8 mouse cellular contexts compared by ENCODE assay signal in the genomic region with DNA sequence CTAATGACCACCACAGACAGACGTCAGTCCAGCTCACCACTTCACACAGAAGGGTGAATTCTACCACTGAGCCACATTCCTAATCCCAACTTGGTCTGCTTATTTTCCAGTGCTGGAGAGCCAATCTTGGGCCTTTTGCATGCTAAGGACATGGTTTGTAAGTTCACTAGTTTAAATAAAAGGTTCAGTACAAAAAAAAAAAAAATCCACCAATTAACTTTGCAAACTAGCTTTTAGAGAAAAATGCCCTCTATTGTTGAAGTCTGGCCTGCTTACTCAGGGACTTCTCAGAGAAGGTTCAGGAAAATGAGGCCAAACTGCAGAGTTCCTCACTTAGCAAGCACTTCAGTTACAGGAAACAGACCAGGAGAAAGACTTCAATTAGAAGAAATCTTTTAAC. TPM values are rescaled to one million over a fixed set of nuclear protein-coding genes. Genes with fewer than 3 reads are reported as not detected.
DNase-seq lines count a peak whose midpoint lies in the region; ATAC-seq and TF ChIP-seq lines count a peak whose summit lies in the region.

No protein-coding gene starts in this region.

- H3K36me3 ChIP-seq in heart, embryonic 12.5 days, result peaks cover 8% of the 10 kb centered on the region; the same call in 1 of the 2 replicates
- H3K36me3 ChIP-seq in CH12.LX (replicated peaks in 1 of 2; ENCODE audit: control insufficient read depth in 1 of 2, insufficient read depth in 1 of 2, low read length in 1 of 2), result peaks cover 0 to 21% of the 10 kb centered on the region in 2 experiments
- H3K36me3 ChIP-seq in forebrain, embryonic 13.5 days (ENCODE audit: poor library complexity, severe bottlenecking), result no peaks in the 10 kb centered on the region
- H3K36me3 ChIP-seq in liver, embryonic 15.5 days (replicated peaks), result no peaks in the 10 kb centered on the region

- peaks cover 14% of the 10 kb centered on the region for H3K79me2 ChIP-seq in CH12.LX (replicated peaks; ENCODE audit: control insufficient read depth, extremely low read depth, insufficient read depth, poor library complexity, severe bottlenecking)

- no peak for TF ChIP-seq CTCF in CH12.LX (conservative IDR thresholded peaks at IDR 0.05 in 1 of 2, IDR thresholded peaks at IDR 0.05 in 1 of 2; ENCODE audit: low read depth in 2 of 2, low read length in 2 of 2)

- H3K4me3 ChIP-seq in heart, embryonic 12.5 days, result peak overlapping the region; percentile 90
- H3K4me3 ChIP-seq in CH12.LX (replicated peaks in 1 of 3; ENCODE audit: low read depth in 2 of 3, low read length in 2 of 3, poor library complexity in 1 of 3), result peak overlapping the region; percentile 72 to 95 (median 81)
- H3K4me3 ChIP-seq in forebrain, embryonic 13.5 days, result peak overlapping the region; percentile 61; the same call in 1 of the 2 replicates
- peak overlapping the region; percentile 72 for H3K4me3 ChIP-seq in liver, embryonic 15.5 days (replicated peaks)

- no peak overlapping the region for H3K27ac ChIP-seq in heart, embryonic 12.5 days (ENCODE audit: poor library complexity, severe bottlenecking)
- H3K27ac ChIP-seq in CH12.LX (ENCODE audit: insufficient read depth, low read depth), result no peak overlapping the region
- no peak overlapping the region for H3K27ac ChIP-seq in forebrain, embryonic 13.5 days
- H3K27ac ChIP-seq in liver, embryonic 15.5 days (replicated peaks), result peak overlapping the region; percentile 80

- no peak for TF ChIP-seq POLR2A in CH12.LX (IDR thresholded peaks at IDR 0.05; ENCODE audit: low read depth, low read length)

- peak overlapping the region; percentile 90 for H3K4me2 ChIP-seq in heart, embryonic 12.5 days
- H3K4me2 ChIP-seq in CH12.LX (ENCODE audit: insufficient read depth, low read depth, poor library complexity, severe bottlenecking), result peak overlapping the region; percentile 97
- peak overlapping the region; percentile 97 for H3K4me2 ChIP-seq in forebrain, embryonic 13.5 days
- peak overlapping the region; percentile 88 for H3K4me2 ChIP-seq in liver, embryonic 15.5 days

- peaks cover 6% of the 10 kb centered on the region; the same call in 1 of the 2 replicates for H3K9me3 ChIP-seq in heart, embryonic 12.5 days (replicated peaks)
- no peaks in the 10 kb centered on the region for H3K9me3 ChIP-seq in CH12.LX (replicated peaks; ENCODE audit: low read length)
- peaks cover 9% of the 10 kb centered on the region for H3K9me3 ChIP-seq in forebrain, embryonic 13.5 days (replicated peaks)
- H3K9me3 ChIP-seq in liver, embryonic 15.5 days (replicated peaks), result no peaks in the 10 kb centered on the region

- no peak for TF ChIP-seq EP300 in CH12.LX (IDR thresholded peaks at IDR 0.05; ENCODE audit: low read length)

- H3K27me3 ChIP-seq in heart, embryonic 12.5 days (replicated peaks), result no peaks in the 10 kb centered on the region
- H3K27me3 ChIP-seq in CH12.LX (replicated peaks), result no peaks in the 10 kb centered on the region
- H3K27me3 ChIP-seq in forebrain, embryonic 13.5 days, result peaks cover 17% of the 10 kb centered on the region
- H3K27me3 ChIP-seq in liver, embryonic 15.5 days, result no peaks in the 10 kb centered on the region

- H3K4me1 ChIP-seq in heart, embryonic 12.5 days (replicated peaks), result no peaks in the 10 kb centered on the region
- H3K4me1 ChIP-seq in CH12.LX (ENCODE audit: control insufficient read depth in 1 of 2, insufficient read depth in 2 of 2), result peaks cover 7 to 31% of the 10 kb centered on the region in 2 experiments; a peak in 2 of 4 replicates
- H3K4me1 ChIP-seq in forebrain, embryonic 13.5 days, result peaks cover 11% of the 10 kb centered on the region; the same call in 1 of the 2 replicates
- peaks cover 13% of the 10 kb centered on the region for H3K4me1 ChIP-seq in liver, embryonic 15.5 days (replicated peaks)

- DNase-seq in heart, adult 9 months (ENCODE audit: low spot score in 2 of 2), result no peak
- DNase-seq in CH12.LX (ENCODE audit: extremely low read depth), result no peak
- DNase-seq in thymus, postnatal 14 days, result no peak
- DNase-seq in spleen, postnatal 14 days (ENCODE audit: low spot score in 2 of 2), result no peak
- no peak for DNase-seq in lung, postnatal 10 days

- in situ Hi-C loops in CH12.LX (cut with MboI; ENCODE audit: low pct_ligation_motif_present, low pct_unique_long_range_greater_than_20kb, low sequenced_read_pairs), result no loop called here

- no peak for ATAC-seq in heart, embryonic 12.5 days (ENCODE audit: insufficient number of reproducible peaks, low FRiP score)
- no peak for ATAC-seq in forebrain, embryonic 13.5 days
- no peak for ATAC-seq in liver, embryonic 15.5 days (ENCODE audit: insufficient read depth)

- dilution Hi-C loops in CH12.LX (cut with MboI; ENCODE audit: extremely low pct_ligation_motif_present, extremely low pct_unique_long_range_greater_than_20kb, low sequenced_read_pairs), result no loop called here

- WGBS in heart, embryonic 12.5 days, result 54% methylated on average over 1 of the region's 1 CpGs
- 33% methylated on average over 1 of the region's 1 CpGs for WGBS in forebrain, embryonic 13.5 days
- WGBS in liver, embryonic 15.5 days (ENCODE audit: insufficient replicate concordance), result 60% methylated on average over 1 of the region's 1 CpGs

- no peak for TF ChIP-seq RAD21 in CH12.LX (IDR thresholded peaks at IDR 0.05; ENCODE audit: low read depth, low read length)

- H3K9ac ChIP-seq in heart, embryonic 12.5 days, result peak overlapping the region; percentile 83; the same call in 1 of the 2 replicates
- peak overlapping the region; percentile 83 for H3K9ac ChIP-seq in CH12.LX (ENCODE audit: insufficient read depth, low read depth)
- no peak overlapping the region for H3K9ac ChIP-seq in forebrain, embryonic 13.5 days
- no peak overlapping the region; the same call in 1 of the 2 replicates for H3K9ac ChIP-seq in liver, embryonic 15.5 days

TF ChIP-seq in CH12.LX, 34 proteins besides CTCF, POLR2A, EP300 and RAD21:
- TF ChIP-seq HCFC1 (IDR thresholded peaks at IDR 0.05; ENCODE audit: low read depth, low read length), result no peak
- TF ChIP-seq TCF12 (IDR thresholded peaks at IDR 0.05; ENCODE audit: low read depth, low read length), result no peak
- TF ChIP-seq MAX (IDR thresholded peaks at IDR 0.05; ENCODE audit: low read length), result no peak
- TF ChIP-seq ZNF384 (IDR thresholded peaks at IDR 0.05; ENCODE audit: low read depth, low read length), result peak; percentile 84
- no peak for TF ChIP-seq NELFE (IDR thresholded peaks at IDR 0.05; ENCODE audit: low read depth, low read length)
- TF ChIP-seq MAFK (IDR thresholded peaks at IDR 0.05; ENCODE audit: insufficient replicate concordance, low read length), result no peak
- no peak for TF ChIP-seq GABPA (IDR thresholded peaks at IDR 0.05; ENCODE audit: insufficient replicate concordance, low read depth, low read length)
- TF ChIP-seq USF2 (conservative IDR thresholded peaks at IDR 0.05; ENCODE audit: low read depth, low read length), result no peak
- TF ChIP-seq MXI1 (IDR thresholded peaks at IDR 0.05; ENCODE audit: low read depth, low read length), result no peak
- TF ChIP-seq BHLHE40 (IDR thresholded peaks at IDR 0.05; ENCODE audit: low read depth, low read length), result no peak
- TF ChIP-seq ETS1 (conservative IDR thresholded peaks at IDR 0.05; ENCODE audit: low read depth, low read length), result no peak
- no peak for TF ChIP-seq RCOR1 (conservative IDR thresholded peaks at IDR 0.05; ENCODE audit: low read depth, low read length)
- TF ChIP-seq MYC (IDR thresholded peaks at IDR 0.05; ENCODE audit: low read depth, low read length), result peak; percentile 24; the same call in 1 of the 2 replicates
- no peak for TF ChIP-seq JUN (IDR thresholded peaks at IDR 0.05; ENCODE audit: insufficient read depth, low read depth, low read length)
- TF ChIP-seq UBTF (IDR thresholded peaks at IDR 0.05; ENCODE audit: low read depth, low read length), result no peak
- TF ChIP-seq JUND (conservative IDR thresholded peaks at IDR 0.05; ENCODE audit: low read depth, low read length), result no peak

RNA-seq across cellular contexts. Expression of a gene that starts 1.4 kb away (rescaled TPM):
- 11.5 and 12.3 TPM in 2 replicates for polyA plus RNA-seq in heart, embryonic 12.5 days (2016; fragmentation: Nextera tagmentation; extraction: Ambion mirVana)
- total RNA-seq in CH12.LX (2012; rRNA removed), result 37.4 and 40.3 TPM in 2 replicates
- 29.6 and 30.6 TPM in 2 replicates for total RNA-seq in CH12.LX (2014; rRNA removed)
- polyA plus RNA-seq in CH12.LX (2012; ENCODE audit: insufficient read length, low read depth), result 31.7 and 33.8 TPM in 2 replicates
- 5.0 and 5.2 TPM in 2 replicates for polyA plus RNA-seq in forebrain, embryonic 13.5 days (2015; fragmentation: Nextera tagmentation; extraction: Ambion mirVana)
- 15.1 and 17.1 TPM in 2 replicates for polyA plus RNA-seq in liver, embryonic 15.5 days (2015; fragmentation: Nextera tagmentation; extraction: Ambion mirVana)

Comparison
In these comparisons a context has a peak if more than half of its experiments do, and no peak if none do; other contexts are left out.
1. H3K9ac ChIP-seq: peak in heart, embryonic 12.5 days (single experiment) and CH12.LX (single experiment); none in forebrain, embryonic 13.5 days (single experiment) and liver, embryonic 15.5 days (single experiment).
2. Peak in every context shown above with its lines, with median percentiles within 50 percentile points of each other: H3K4me2 ChIP-seq and H3K4me3 ChIP-seq.